Mouse (Mus musculus): ENCODE results near the gene St8sia1.

DNA sequence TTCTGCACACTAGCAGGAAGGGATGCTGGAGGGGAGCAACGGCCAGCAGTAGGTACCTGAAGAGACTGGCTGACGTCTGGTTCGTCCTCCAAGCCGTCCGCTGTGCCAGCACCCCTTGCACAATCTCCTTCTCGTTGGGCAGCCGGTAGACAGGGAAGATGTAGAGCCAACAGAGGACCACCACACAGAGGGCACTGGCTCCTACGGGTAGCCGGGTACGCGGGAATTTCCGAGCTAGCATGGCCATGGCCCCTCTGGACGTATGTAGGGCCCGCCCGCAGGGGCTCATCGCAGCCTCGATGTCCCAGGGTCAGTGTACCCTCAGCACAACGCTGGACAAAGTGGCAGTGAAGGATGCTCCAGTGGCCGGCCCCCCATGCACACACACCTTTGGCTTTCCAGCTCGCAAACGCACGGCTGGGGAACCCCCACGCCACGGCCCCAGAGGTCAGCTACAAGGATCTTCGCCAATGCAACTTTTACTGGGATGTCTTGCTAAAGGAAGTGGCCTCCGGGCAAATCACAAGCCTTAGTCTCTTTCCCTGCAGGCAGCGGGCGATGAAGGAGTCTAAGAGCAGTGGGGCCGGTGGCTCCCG, 674 bp downstream of the St8sia1 start:
- TF ChIP-seq EP300 (optimal IDR thresholded peaks at IDR 0.05) (no peak), CTCF (IDR thresholded peaks at IDR 0.05; ENCODE audit: low read depth) (no peak)

Measured in stomach, postnatal 0 days (tissue).